Mouse (Mus musculus): ENCODE measurements around the gene Ctnnb1. TPM values are rescaled to one million over a fixed set of nuclear protein-coding genes. Genes with fewer than 3 reads are reported as not detected.

Gene Ctnnb1
- total and polyA plus RNA-seq, 2 experiments from 2014 or later: 287 to 986 TPM

GRCm38 (mm10) chr9:120988088-120988487 is 59.1 kb downstream of the Ctnnb1 start:
- Histone ChIP-seq H3K4me1 (ENCODE audit: insufficient read depth, low read length) (peaks cover 29% of the 10 kb centered on the region), H3K9me3 (ENCODE audit: low read length) (no peaks in the 10 kb centered on the region), H3K4me2 (ENCODE audit: low read depth, low read length) (no peak overlapping the region), H3K9ac (replicated peaks; ENCODE audit: low read length) (no peak overlapping the region), H3K27me3 (ENCODE audit: insufficient read depth, low read length) (no peaks in the 10 kb centered on the region), H3K27ac (no peak overlapping the region), H3K4me3 (ENCODE audit: low read length) (no peak overlapping the region), H3K36me3 (ENCODE audit: insufficient read depth, low read length) (no peaks in the 10 kb centered on the region)
- no peak for TF ChIP-seq CTCF (IDR thresholded peaks at IDR 0.05; ENCODE audit: low read depth)
- WGBS: 25% methylated on average over 9 of the region's 9 CpGs
- DNase-seq (ENCODE audit: low spot score) (peak; percentile 33), ATAC-seq (peak; percentile 50; the same call in 1 of the 2 replicates)

- no peak overlapping the region for H3K4me3 ChIP-seq (ENCODE audit: low read length)
- H3K4me2 ChIP-seq (ENCODE audit: low read depth, low read length): no peak overlapping the region
- no peaks in the 10 kb centered on the region for H3K36me3 ChIP-seq (ENCODE audit: insufficient read depth, low read length)
- H3K9ac ChIP-seq (replicated peaks; ENCODE audit: low read length): no peak overlapping the region
- no peaks in the 10 kb centered on the region for H3K9me3 ChIP-seq (ENCODE audit: low read length)
- DNase-seq (ENCODE audit: low spot score) (peak; percentile 62), ATAC-seq (peak; percentile 44)
- WGBS: 32% methylated on average over 15 of the region's 15 CpGs
- no peaks in the 10 kb centered on the region for H3K27me3 ChIP-seq (ENCODE audit: insufficient read depth, low read length)
- H3K4me1 ChIP-seq (ENCODE audit: insufficient read depth, low read length): peaks cover 29% of the 10 kb centered on the region
- H3K27ac ChIP-seq: peak overlapping the region; percentile 16; the same call in 1 of the 2 replicates
- TF ChIP-seq CTCF (IDR thresholded peaks at IDR 0.05; ENCODE audit: low read depth): no peak
These were observed 61.0 kb downstream of the Ctnnb1 start for GRCm38 (mm10) chr9:120989806-120990700.

- peaks cover 29% of the 10 kb centered on the region for H3K4me1 ChIP-seq (ENCODE audit: insufficient read depth, low read length)
- H3K36me3 ChIP-seq (ENCODE audit: insufficient read depth, low read length): no peaks in the 10 kb centered on the region
- H3K9ac ChIP-seq (replicated peaks; ENCODE audit: low read length): no peak overlapping the region
- no peaks in the 10 kb centered on the region for H3K9me3 ChIP-seq (ENCODE audit: low read length)
- H3K27me3 ChIP-seq (ENCODE audit: insufficient read depth, low read length): no peaks in the 10 kb centered on the region
- no peak for ATAC-seq
- H3K4me3 ChIP-seq (ENCODE audit: low read length): no peak overlapping the region
- H3K27ac ChIP-seq: no peak overlapping the region
- no peak for TF ChIP-seq CTCF (IDR thresholded peaks at IDR 0.05; ENCODE audit: low read depth)
- no peak for DNase-seq (ENCODE audit: low spot score)
- no peak overlapping the region for H3K4me2 ChIP-seq (ENCODE audit: low read depth, low read length)
- 68% methylated on average over 2 of the region's 2 CpGs for WGBS
These were observed 62.8 kb downstream of the Ctnnb1 start for GRCm38 (mm10) chr9:120991801-120992200.

- Histone ChIP-seq H3K4me1 (ENCODE audit: insufficient read depth, low read length) (peaks cover 24% of the 10 kb centered on the region), H3K27ac (no peak overlapping the region), H3K27me3 (ENCODE audit: insufficient read depth, low read length) (no peaks in the 10 kb centered on the region), H3K9ac (replicated peaks; ENCODE audit: low read length) (no peak overlapping the region), H3K4me2 (ENCODE audit: low read depth, low read length) (no peak overlapping the region), H3K36me3 (ENCODE audit: insufficient read depth, low read length) (no peaks in the 10 kb centered on the region), H3K9me3 (ENCODE audit: low read length) (no peaks in the 10 kb centered on the region), H3K4me3 (ENCODE audit: low read length) (no peak overlapping the region)
- TF ChIP-seq CTCF (IDR thresholded peaks at IDR 0.05; ENCODE audit: low read depth): no peak
- 32% methylated on average over 10 of the region's 10 CpGs for WGBS
- ATAC-seq: no peak
- DNase-seq (ENCODE audit: low spot score): peak; percentile 69
These were observed 64.0 kb downstream of the Ctnnb1 start for GRCm38 (mm10) chr9:120993004-120993403.

- no peaks in the 10 kb centered on the region for H3K9me3 ChIP-seq (ENCODE audit: low read length)
- no peak overlapping the region for H3K4me2 ChIP-seq (ENCODE audit: low read depth, low read length)
- 57% methylated on average over 15 of the region's 15 CpGs for WGBS
- peaks cover 15% of the 10 kb centered on the region for H3K4me1 ChIP-seq (ENCODE audit: insufficient read depth, low read length)
- ATAC-seq: no peak; the same call in 1 of the 2 replicates
- DNase-seq (ENCODE audit: low spot score): no peak
- H3K4me3 ChIP-seq (ENCODE audit: low read length): no peak overlapping the region
- TF ChIP-seq CTCF (IDR thresholded peaks at IDR 0.05; ENCODE audit: low read depth): no peak
- H3K27ac ChIP-seq: no peak overlapping the region
- H3K9ac ChIP-seq (replicated peaks; ENCODE audit: low read length): no peak overlapping the region
- no peaks in the 10 kb centered on the region for H3K27me3 ChIP-seq (ENCODE audit: insufficient read depth, low read length)
- H3K36me3 ChIP-seq (ENCODE audit: insufficient read depth, low read length): no peaks in the 10 kb centered on the region
These were observed 65.5 kb downstream of the Ctnnb1 start for GRCm38 (mm10) chr9:120994223-120995155.

GRCm38 (mm10) chr9:120998696-120999095 is 69.7 kb downstream of the Ctnnb1 start:
- Histone ChIP-seq H3K4me3 (ENCODE audit: low read length) (no peak overlapping the region), H3K9ac (replicated peaks; ENCODE audit: low read length) (no peak overlapping the region), H3K27ac (no peak overlapping the region), H3K4me1 (ENCODE audit: insufficient read depth, low read length) (peaks cover 12% of the 10 kb centered on the region), H3K9me3 (ENCODE audit: low read length) (no peaks in the 10 kb centered on the region), H3K27me3 (ENCODE audit: insufficient read depth, low read length) (no peaks in the 10 kb centered on the region), H3K4me2 (ENCODE audit: low read depth, low read length) (no peak overlapping the region), H3K36me3 (ENCODE audit: insufficient read depth, low read length) (no peaks in the 10 kb centered on the region)
- TF ChIP-seq CTCF (IDR thresholded peaks at IDR 0.05; ENCODE audit: low read depth): no peak
- ATAC-seq (no peak), DNase-seq (ENCODE audit: low spot score) (no peak)
- 65% methylated on average over 11 of the region's 11 CpGs for WGBS

Measured in hindbrain, postnatal 0 days (tissue).